Mouse (Mus musculus) midbrain, postnatal 0 days (tissue): ENCODE results near the gene Repin1. TPM values are rescaled to one million over a fixed set of nuclear protein-coding genes. Genes with fewer than 3 reads are reported as not detected.

ENCODE experiments used
- ATAC-seq: fragments of 200-750 bp; cut with Nextera tagmentation; 2 replicates; pipeline ENCODE4 v1.8.0; 2017; ENCODE audit warnings: moderate number of reproducible peaks, mild to moderate bottlenecking, moderate TSS enrichment, moderate library complexity; ENCODE audit not compliant: low FRiP score
- DNase-seq: peaks from one replicate; pipeline ENCODE4 v3.0.0-alpha.2; 2015; ENCODE audit warnings: low spot score
- H3K27ac ChIP-seq: fragments of 300-500 bp; sonication (generic); 2 replicates; pipeline ENCODE4 v1.5.1; 2014; ENCODE audit warnings: low read depth, mild to moderate bottlenecking, low read length, mixed read lengths
- H3K27me3 ChIP-seq: fragments of 300-500 bp; sonication (generic); 2 replicates; pipeline ENCODE4 v1.6.1; 2014; ENCODE audit warnings: low read length, control low read depth, mixed read lengths; ENCODE audit not compliant: insufficient read depth
- H3K36me3 ChIP-seq: fragments of 300-500 bp; sonication (generic); 2 replicates; pipeline ENCODE4 v1.6.1; 2014; ENCODE audit warnings: low read length, control low read depth, mixed read lengths; ENCODE audit not compliant: insufficient read depth
- H3K4me1 ChIP-seq: fragments of 300-500 bp; sonication (generic); 2 replicates; pipeline ENCODE4 v1.6.1; 2014; ENCODE audit warnings: mild to moderate bottlenecking, control low read depth, antibody characterized with exemption, low read length, mixed read lengths; ENCODE audit not compliant: insufficient read depth
- H3K4me2 ChIP-seq: fragments of 300-500 bp; sonication (generic); 2 replicates; pipeline ENCODE4 v1.6.1; 2014; ENCODE audit warnings: low read depth, mild to moderate bottlenecking, low read length, mixed read lengths; ENCODE audit not compliant: poor library complexity, severe bottlenecking
- H3K4me3 ChIP-seq: fragments of 300-500 bp; sonication (generic); 2 replicates; pipeline ENCODE4 v1.5.1; 2014; ENCODE audit warnings: low read depth, mild to moderate bottlenecking, low read length, moderate library complexity
- H3K9ac ChIP-seq: fragments of 300-500 bp; sonication (generic); replicated peaks from 2 replicates; pipeline ENCODE4 v1.6.1; 2014; ENCODE audit warnings: mild to moderate bottlenecking, low read length, moderate library complexity, mixed read lengths; ENCODE audit not compliant: poor library complexity, severe bottlenecking
- H3K9me3 ChIP-seq: fragments of 300-500 bp; sonication (generic); 2 replicates; pipeline ENCODE4 v1.6.1; 2016; ENCODE audit warnings: low read length, control low read depth
- CTCF ChIP-seq: IDR thresholded peaks from 2 replicates; pipeline ENCODE4 v1.5.1; 2016; ENCODE audit warnings: antibody characterized with exemption, mild to moderate bottlenecking
- WGBS: fragments of 180-500 bp; shearing (Covaris S2); extraction: QIAGEN DNeasy Blood & Tissue Kit; methylation state at CpG from one replicate; pipeline ENCODE4 v1.1.7; 2014; 5-methylcytosine and 5-hydroxymethylcytosine counted together
- polyA plus RNA-seq: library from polyadenylated mRNA; unstranded; fragments of >200 nt; fragmentation: Nextera tagmentation; extraction: Ambion mirVana; gene quantifications from 2 replicates; pipeline ENCODE4 v1.2.1, GENCODE M21; 2015
- total RNA-seq: library from RNA; depleted of rRNA; stranded (reverse); fragments of >200 nt; gene quantifications from 2 replicates; pipeline ENCODE4 v1.2.3, GENCODE M21; 2014

Repin1 gene
- total and polyA plus RNA-seq, 2 experiments from 2014 or later: 42.8 to 91.5 TPM

- H3K27ac ChIP-seq: no peak overlapping the region
- peak; percentile 46 for TF ChIP-seq CTCF
- no peak for DNase-seq
- no peak overlapping the region for H3K9ac ChIP-seq
- peaks cover 10% of the 10 kb centered on the region; the same call in 1 of the 2 replicates for H3K4me1 ChIP-seq
- 0 out of 2 replicates have a peak, but pooled peaks cover 7% of the 10 kb centered on the region for H3K27me3 ChIP-seq
- H3K4me3 ChIP-seq: no peak overlapping the region
- WGBS: 65% methylated on average over 1 of the region's 1 CpGs
- no peak for ATAC-seq
- H3K4me2 ChIP-seq: no peak overlapping the region
- no peaks in the 10 kb centered on the region for H3K9me3 ChIP-seq
- H3K36me3 ChIP-seq: peaks cover 22% of the 10 kb centered on the region
Observed at GRCm38 (mm10) chr6:48623460-48623859, 29.8 kb downstream of the Repin1 start.

GRCm38 (mm10) chr6:48626464-48626863 lies 32.8 kb downstream of the Repin1 start, which contains the start of gene AI854703:
AI854703 (plus strand) TSS chr6:48626764.
- no peak within 1 kb of the TSS; the same call in 1 of the 2 replicates for H3K27ac ChIP-seq

GRCm38 (mm10) chr6:48626984-48627383 lies 33.3 kb downstream of the Repin1 start:
- ATAC-seq: peak; percentile 64; the same call in 1 of the 2 replicates
- WGBS: under 1% methylated on average over 32 of the region's 32 CpGs

More at GRCm38 (mm10) chr6:48626464-48626863, 32.8 kb downstream of the Repin1 start, which contains the start of gene AI854703:
- Histone ChIP-seq H3K9me3 (no peaks in the 10 kb centered on the region), H3K36me3 (no peaks in the 10 kb centered on the region; the same call in 1 of the 2 replicates), H3K4me2 (peak within 1 kb of the TSS; percentile 81), H3K9ac (peak within 1 kb of the TSS; percentile 63), H3K4me3 (peak within 1 kb of the TSS; percentile 53), H3K27me3 (0 out of 2 replicates have a peak, but pooled peaks cover 7% of the 10 kb centered on the region), H3K4me1 (peaks cover 16% of the 10 kb centered on the region)
- no peak for ATAC-seq
- TF ChIP-seq CTCF: no peak
- 21% methylated on average over 8 of the region's 8 CpGs for WGBS
- DNase-seq: no peak

GRCm38 (mm10) chr6:48627511-48627924 lies 33.8 kb downstream of the Repin1 start:
- peak overlapping the region; percentile 53 for H3K4me3 ChIP-seq
- no peak overlapping the region for H3K27ac ChIP-seq
- no peaks in the 10 kb centered on the region for H3K9me3 ChIP-seq
- peaks cover 16% of the 10 kb centered on the region for H3K4me1 ChIP-seq
- no peak for DNase-seq
- peak overlapping the region; percentile 63 for H3K9ac ChIP-seq
- WGBS: 2% methylated on average over 7 of the region's 7 CpGs
- H3K4me2 ChIP-seq: peak overlapping the region; percentile 81
- ATAC-seq: no peak
- H3K36me3 ChIP-seq: peaks cover 2% of the 10 kb centered on the region; the same call in 1 of the 2 replicates
- TF ChIP-seq CTCF: no peak
- 0 out of 2 replicates have a peak, but pooled peaks cover 7% of the 10 kb centered on the region for H3K27me3 ChIP-seq

More at GRCm38 (mm10) chr6:48626984-48627383, 33.3 kb downstream of the Repin1 start:
- no peaks in the 10 kb centered on the region for H3K9me3 ChIP-seq
- peak; percentile 72 for DNase-seq
- TF ChIP-seq CTCF: peak; percentile 36; the same call in 1 of the 2 replicates
- H3K27me3 ChIP-seq: 0 out of 2 replicates have a peak, but pooled peaks cover 7% of the 10 kb centered on the region
- H3K4me1 ChIP-seq: peaks cover 16% of the 10 kb centered on the region
- peak overlapping the region; percentile 63 for H3K9ac ChIP-seq
- H3K36me3 ChIP-seq: no peaks in the 10 kb centered on the region; the same call in 1 of the 2 replicates
- peak overlapping the region; percentile 81 for H3K4me2 ChIP-seq
- H3K27ac ChIP-seq: no peak overlapping the region; the same call in 1 of the 2 replicates
- peak overlapping the region; percentile 53 for H3K4me3 ChIP-seq

GRCm38 (mm10) chr6:48628377-48628776 lies 34.7 kb downstream of the Repin1 start:
- TF ChIP-seq CTCF: no peak
- Histone ChIP-seq H3K4me1 (peaks cover 16% of the 10 kb centered on the region), H3K4me2 (peak overlapping the region; percentile 81; the same call in 1 of the 2 replicates), H3K27ac (no peak overlapping the region), H3K9me3 (no peaks in the 10 kb centered on the region), H3K36me3 (peaks cover 2% of the 10 kb centered on the region; the same call in 1 of the 2 replicates), H3K4me3 (no peak overlapping the region), H3K9ac (no peak overlapping the region), H3K27me3 (0 out of 2 replicates have a peak, but pooled peaks cover 7% of the 10 kb centered on the region)
- no peak for DNase-seq
- WGBS: 83% methylated on average over 3 of the region's 3 CpGs
- ATAC-seq: no peak
